Mouse (Mus musculus): Measurements from ENCODE around the gene Gm20388. TPM values are rescaled to one million over a fixed set of nuclear protein-coding genes. Genes with fewer than 3 reads are reported as not detected.

Gm20388 gene
- polyA plus RNA-seq, 1 experiment from 2014 or later = not detected

GRCm38 (mm10) chr8:120998966-120999365, 1088.3 kb downstream of the Gm20388 start:
- Histone ChIP-seq H3K4me3 (no peak overlapping the region), H3K9me3 (no peaks in the 10 kb centered on the region), H3K36me3 (no peaks in the 10 kb centered on the region), H3K4me1 (peaks cover 8% of the 10 kb centered on the region; the same call in 1 of the 2 replicates), H3K4me2 (replicated peaks) (no peak overlapping the region), H3K27ac (replicated peaks) (no peak overlapping the region), H3K27me3 (no peaks in the 10 kb centered on the region), H3K9ac (replicated peaks) (no peak overlapping the region)
- 89% methylated on average over 14 of the region's 14 CpGs for WGBS
- ATAC-seq (replicated peaks) = no peak

- Histone ChIP-seq H3K36me3 (no peaks in the 10 kb centered on the region), H3K27me3 (no peaks in the 10 kb centered on the region), H3K4me3 (no peak overlapping the region), H3K27ac (replicated peaks) (no peak overlapping the region), H3K9ac (replicated peaks) (no peak overlapping the region), H3K4me1 (peaks cover 8% of the 10 kb centered on the region; the same call in 1 of the 2 replicates), H3K4me2 (replicated peaks) (no peak overlapping the region), H3K9me3 (0 out of 2 replicates have a peak, but pooled peaks cover 4% of the 10 kb centered on the region)
- WGBS = 83% methylated on average over 12 of the region's 12 CpGs
- ATAC-seq (replicated peaks) = no peak
Observed at GRCm38 (mm10) chr8:121001951-121002350, 1091.3 kb downstream of the Gm20388 start.

GRCm38 (mm10) chr8:121002871-121003539, 1092.4 kb downstream of the Gm20388 start:
- WGBS = 46% methylated on average over 17 of the region's 17 CpGs
- peaks cover 8% of the 10 kb centered on the region; the same call in 1 of the 2 replicates for H3K4me1 ChIP-seq
- ATAC-seq (replicated peaks) = no peak
- no peak overlapping the region for H3K9ac ChIP-seq (replicated peaks)
- H3K4me2 ChIP-seq (replicated peaks) = no peak overlapping the region
- no peak overlapping the region for H3K4me3 ChIP-seq
- H3K9me3 ChIP-seq = 0 out of 2 replicates have a peak, but pooled peaks cover 4% of the 10 kb centered on the region
- no peaks in the 10 kb centered on the region for H3K36me3 ChIP-seq
- no peaks in the 10 kb centered on the region for H3K27me3 ChIP-seq
- no peak overlapping the region for H3K27ac ChIP-seq (replicated peaks)

- ATAC-seq (replicated peaks) = no peak
- no peak overlapping the region for H3K9ac ChIP-seq (replicated peaks)
- peaks cover 8% of the 10 kb centered on the region; the same call in 1 of the 2 replicates for H3K4me1 ChIP-seq
- 0 out of 2 replicates have a peak, but pooled peaks cover 4% of the 10 kb centered on the region for H3K9me3 ChIP-seq
- no peaks in the 10 kb centered on the region for H3K36me3 ChIP-seq
- no peak overlapping the region for H3K27ac ChIP-seq (replicated peaks)
- 69% methylated on average over 2 of the region's 2 CpGs for WGBS
- no peak overlapping the region for H3K4me3 ChIP-seq
- H3K4me2 ChIP-seq (replicated peaks) = no peak overlapping the region
- H3K27me3 ChIP-seq = no peaks in the 10 kb centered on the region
Observed at GRCm38 (mm10) chr8:121003639-121004038, 1093.0 kb downstream of the Gm20388 start.

- no peak overlapping the region for H3K27ac ChIP-seq (replicated peaks)
- H3K9ac ChIP-seq (replicated peaks) = no peak overlapping the region
- H3K4me2 ChIP-seq (replicated peaks) = no peak overlapping the region
- H3K4me3 ChIP-seq = no peak overlapping the region
- H3K4me1 ChIP-seq = 0 out of 2 replicates have a peak, but pooled peaks cover 2% of the 10 kb centered on the region
- no peaks in the 10 kb centered on the region for H3K9me3 ChIP-seq
- ATAC-seq (replicated peaks) = no peak
- no peaks in the 10 kb centered on the region for H3K36me3 ChIP-seq
- H3K27me3 ChIP-seq = no peaks in the 10 kb centered on the region
- WGBS = 50% methylated on average over 6 of the region's 6 CpGs
Observed at GRCm38 (mm10) chr8:121013318-121013717, 1102.7 kb downstream of the Gm20388 start.

- WGBS = 87% methylated on average over 17 of the region's 17 CpGs
- Histone ChIP-seq H3K27ac (replicated peaks) (no peak overlapping the region), H3K9me3 (no peaks in the 10 kb centered on the region), H3K4me2 (replicated peaks) (no peak overlapping the region), H3K4me1 (0 out of 2 replicates have a peak, but pooled peaks cover 2% of the 10 kb centered on the region), H3K27me3 (no peaks in the 10 kb centered on the region), H3K9ac (replicated peaks) (no peak overlapping the region), H3K4me3 (no peak overlapping the region), H3K36me3 (no peaks in the 10 kb centered on the region)
- ATAC-seq (replicated peaks) = no peak
Observed at GRCm38 (mm10) chr8:121016621-121017020, 1106.0 kb downstream of the Gm20388 start.

- no peaks in the 10 kb centered on the region for H3K36me3 ChIP-seq
- no peak overlapping the region for H3K4me2 ChIP-seq (replicated peaks)
- no peak for ATAC-seq (replicated peaks)
Observed at GRCm38 (mm10) chr8:121018236-121018635, 1107.6 kb downstream of the Gm20388 start.

GRCm38 (mm10) chr8:121021488-121021887, 1110.8 kb downstream of the Gm20388 start:
- Histone ChIP-seq H3K4me3 (no peak overlapping the region), H3K9ac (replicated peaks) (no peak overlapping the region), H3K9me3 (no peaks in the 10 kb centered on the region), H3K36me3 (no peaks in the 10 kb centered on the region), H3K27me3 (no peaks in the 10 kb centered on the region), H3K4me1 (no peaks in the 10 kb centered on the region), H3K4me2 (replicated peaks) (no peak overlapping the region), H3K27ac (replicated peaks) (no peak overlapping the region)
- 52% methylated on average over 12 of the region's 12 CpGs for WGBS
- ATAC-seq (replicated peaks) = no peak

More at GRCm38 (mm10) chr8:121018236-121018635, 1107.6 kb downstream of the Gm20388 start:
- Histone ChIP-seq H3K27me3 (no peaks in the 10 kb centered on the region), H3K4me3 (no peak overlapping the region), H3K9me3 (no peaks in the 10 kb centered on the region), H3K27ac (replicated peaks) (no peak overlapping the region), H3K4me1 (0 out of 2 replicates have a peak, but pooled peaks cover 2% of the 10 kb centered on the region), H3K9ac (replicated peaks) (no peak overlapping the region)
- 83% methylated on average over 10 of the region's 10 CpGs for WGBS

GRCm38 (mm10) chr8:121023003-121023402, 1112.4 kb downstream of the Gm20388 start:
- ATAC-seq (replicated peaks) = no peak
- 89% methylated on average over 4 of the region's 4 CpGs for WGBS
- H3K4me2 ChIP-seq (replicated peaks) = no peak overlapping the region
- no peak overlapping the region for H3K9ac ChIP-seq (replicated peaks)
- H3K4me3 ChIP-seq = no peak overlapping the region
- H3K9me3 ChIP-seq = no peaks in the 10 kb centered on the region
- H3K36me3 ChIP-seq = no peaks in the 10 kb centered on the region
- no peak overlapping the region for H3K27ac ChIP-seq (replicated peaks)
- H3K27me3 ChIP-seq = no peaks in the 10 kb centered on the region
- 0 out of 2 replicates have a peak, but pooled peaks cover 5% of the 10 kb centered on the region for H3K4me1 ChIP-seq

GRCm38 (mm10) chr8:121023736-121024135, 1113.1 kb downstream of the Gm20388 start:
- 0 out of 2 replicates have a peak, but pooled peaks cover 6% of the 10 kb centered on the region for H3K4me1 ChIP-seq
- H3K4me3 ChIP-seq = no peak overlapping the region
- no peak overlapping the region for H3K27ac ChIP-seq (replicated peaks)
- H3K36me3 ChIP-seq = no peaks in the 10 kb centered on the region
- H3K27me3 ChIP-seq = no peaks in the 10 kb centered on the region
- ATAC-seq (replicated peaks) = no peak
- no peaks in the 10 kb centered on the region for H3K9me3 ChIP-seq
- WGBS = 75% methylated on average over 18 of the region's 18 CpGs
- H3K4me2 ChIP-seq (replicated peaks) = no peak overlapping the region
- no peak overlapping the region for H3K9ac ChIP-seq (replicated peaks)

- H3K9ac ChIP-seq (replicated peaks) = no peak overlapping the region
- ATAC-seq (replicated peaks) = no peak
- no peaks in the 10 kb centered on the region for H3K9me3 ChIP-seq
- H3K27me3 ChIP-seq = no peaks in the 10 kb centered on the region
- 0 out of 2 replicates have a peak, but pooled peaks cover 6% of the 10 kb centered on the region for H3K4me1 ChIP-seq
- no peak overlapping the region for H3K4me2 ChIP-seq (replicated peaks)
- H3K36me3 ChIP-seq = no peaks in the 10 kb centered on the region
- no peak overlapping the region for H3K4me3 ChIP-seq
- no peak overlapping the region for H3K27ac ChIP-seq (replicated peaks)
- WGBS = 79% methylated on average over 5 of the region's 5 CpGs
Observed at GRCm38 (mm10) chr8:121025486-121025885, 1114.8 kb downstream of the Gm20388 start.

GRCm38 (mm10) chr8:121027787-121028186, 1117.1 kb downstream of the Gm20388 start:
- no peak overlapping the region for H3K4me3 ChIP-seq
- no peaks in the 10 kb centered on the region for H3K9me3 ChIP-seq
- 0 out of 2 replicates have a peak, but pooled peaks cover 6% of the 10 kb centered on the region for H3K4me1 ChIP-seq
- H3K27ac ChIP-seq (replicated peaks) = no peak overlapping the region
- no peak overlapping the region for H3K9ac ChIP-seq (replicated peaks)
- 44% methylated on average over 13 of the region's 13 CpGs for WGBS
- no peaks in the 10 kb centered on the region for H3K27me3 ChIP-seq
- no peak overlapping the region for H3K4me2 ChIP-seq (replicated peaks)
- no peaks in the 10 kb centered on the region for H3K36me3 ChIP-seq
- ATAC-seq (replicated peaks) = no peak

All from forebrain, embryonic 15.5 days (tissue).